Mouse (Mus musculus) activated CD4-positive, CD25-positive, alpha-beta regulatory T cell (primary cell): ENCODE results near the gene Taar8a. TPM values are rescaled to one million over a fixed set of nuclear protein-coding genes. Genes with fewer than 3 reads are reported as not detected.

Source experiments
- polyA plus RNA-seq, 2 experiments: library from polyadenylated mRNA; unstranded; fragments of 100-300 nt; shearing (Covaris generic); gene quantifications; one replicate each; pipeline ENCODE4 v1.2.1; 2017

Taar8a gene
- not detected for polyA plus RNA-seq

DNA sequence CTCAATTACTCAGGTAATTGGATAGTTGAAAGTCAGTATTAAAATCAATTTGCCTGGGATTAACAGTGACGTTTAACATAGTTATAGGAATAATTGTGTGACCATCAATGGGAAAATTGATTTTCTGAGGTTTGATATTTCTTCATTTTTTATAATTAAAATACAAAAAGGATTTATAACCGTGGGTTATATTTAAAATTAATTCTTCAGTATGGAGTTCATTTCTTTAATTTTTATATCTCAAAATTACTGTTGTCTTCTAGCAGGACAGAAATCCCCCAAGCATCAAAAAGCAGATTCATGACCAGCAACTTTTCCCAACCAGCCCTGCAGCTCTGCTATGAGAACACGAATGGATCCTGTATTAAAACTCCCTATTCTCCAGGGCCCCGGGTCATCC is at the start of gene Taar8a:
Gene Taar8a, plus strand, starts transcription at position 301 of the 400 bp plus-strand sequence.

DNA sequence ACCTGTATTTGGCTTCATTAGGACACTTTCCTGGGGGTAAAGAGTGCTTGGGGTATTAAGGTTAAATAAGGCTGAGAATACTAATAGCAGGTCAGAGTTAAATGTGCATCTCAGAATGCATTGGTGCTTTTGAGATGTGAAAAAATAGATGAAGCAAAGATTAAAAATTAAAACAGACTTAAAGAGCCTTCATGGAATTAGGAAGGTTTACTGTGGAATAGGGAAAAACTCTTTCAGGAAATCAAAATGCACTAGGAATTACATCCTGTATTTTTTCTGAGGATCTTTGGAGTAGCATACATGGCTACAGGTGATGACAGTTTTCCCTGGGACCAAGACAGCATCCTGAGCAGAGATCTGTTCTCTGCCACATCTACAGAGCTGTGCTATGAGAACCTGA is 49.4 kb upstream of the Taar8a start, which contains the start of gene Taar7d:
Gene Taar7d, plus strand, starts transcription at position 301 of the 400 bp plus-strand sequence.

DNA sequence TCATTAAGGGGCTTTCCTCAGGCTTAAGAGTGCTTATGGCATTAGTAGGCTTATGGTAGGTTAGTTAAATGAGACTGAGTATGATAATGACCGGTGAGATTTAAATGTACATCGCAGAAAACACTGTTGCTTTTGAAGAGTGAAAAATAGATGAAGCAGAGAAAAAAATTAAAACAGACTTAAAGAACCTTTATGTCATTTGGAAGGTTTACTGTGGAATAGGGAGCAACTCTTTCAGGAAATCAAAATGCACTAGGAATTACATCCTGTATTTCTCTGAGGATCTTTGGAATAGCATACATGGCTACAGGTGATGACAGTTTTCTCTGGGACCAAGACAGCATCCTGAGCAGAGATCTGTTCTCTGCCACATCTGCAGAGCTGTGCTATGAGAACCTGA is 39.0 kb upstream of the Taar8a start, which contains the start of gene Taar7e:
Gene Taar7e, plus strand, starts transcription at position 301 of the 400 bp plus-strand sequence.

DNA sequence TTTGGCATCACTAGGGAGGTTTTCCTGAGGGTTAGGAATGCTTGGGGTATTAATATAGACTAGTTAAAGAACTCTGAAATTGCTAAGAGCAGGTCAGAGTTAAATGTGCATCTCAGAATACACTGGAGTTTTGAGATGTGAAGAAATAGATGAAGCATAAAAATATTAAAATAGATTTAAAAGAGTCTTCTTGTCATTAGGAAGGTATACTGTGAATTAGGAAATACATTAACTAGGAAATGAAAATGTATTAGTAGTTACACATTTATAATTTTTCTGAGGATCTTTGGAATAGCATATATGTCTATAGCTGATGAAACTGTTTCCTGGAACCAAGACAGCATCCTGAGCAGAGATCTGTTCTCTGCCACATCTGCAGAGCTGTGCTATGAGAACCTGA is 27.1 kb upstream of the Taar8a start, which contains the start of gene Taar7f:
Gene Taar7f, plus strand, starts transcription at position 301 of the 400 bp plus-strand sequence.

DNA sequence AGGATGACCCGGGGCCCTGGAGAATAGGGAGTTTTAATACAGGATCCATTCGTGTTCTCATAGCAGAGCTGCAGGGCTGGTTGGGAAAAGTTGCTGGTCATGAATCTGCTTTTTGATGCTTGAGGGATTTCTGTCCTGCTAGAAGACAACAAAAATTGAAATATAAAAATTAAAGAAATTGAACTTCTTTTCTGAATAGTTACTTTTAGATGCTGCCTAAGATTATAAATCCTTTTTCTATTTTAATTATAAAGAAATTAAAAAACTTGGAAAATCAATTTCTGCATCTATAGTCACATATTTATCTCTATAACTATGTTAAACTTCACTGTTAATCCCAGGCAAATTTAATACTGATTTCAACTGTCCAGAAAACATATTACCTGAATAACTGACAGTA is 15.9 kb downstream of the Taar8a start, which contains the start of gene Taar8b:
Gene Taar8b, minus strand, starts transcription at position 101 of the 400 bp plus-strand sequence.

DNA sequence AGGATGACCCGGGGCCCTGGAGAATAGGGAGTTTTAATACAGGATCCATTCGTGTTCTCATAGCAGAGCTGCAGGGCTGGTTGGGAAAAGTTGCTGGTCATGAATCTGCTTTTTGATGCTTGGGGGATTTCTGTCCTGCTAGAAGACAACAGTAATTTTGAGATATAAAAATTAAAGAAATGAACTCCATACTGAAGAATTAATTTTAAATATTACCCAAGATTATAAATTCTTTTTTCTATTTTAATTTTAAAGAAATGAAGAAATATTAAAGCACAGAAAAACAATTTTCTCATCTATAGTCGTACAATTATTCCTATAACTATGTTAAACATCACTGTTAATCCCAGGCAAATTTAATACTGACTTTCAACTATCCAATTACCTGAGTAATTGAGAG is 25.5 kb downstream of the Taar8a start, which contains the start of gene Taar8c:
Gene Taar8c, minus strand, starts transcription at position 101 of the 400 bp plus-strand sequence.

DNA sequence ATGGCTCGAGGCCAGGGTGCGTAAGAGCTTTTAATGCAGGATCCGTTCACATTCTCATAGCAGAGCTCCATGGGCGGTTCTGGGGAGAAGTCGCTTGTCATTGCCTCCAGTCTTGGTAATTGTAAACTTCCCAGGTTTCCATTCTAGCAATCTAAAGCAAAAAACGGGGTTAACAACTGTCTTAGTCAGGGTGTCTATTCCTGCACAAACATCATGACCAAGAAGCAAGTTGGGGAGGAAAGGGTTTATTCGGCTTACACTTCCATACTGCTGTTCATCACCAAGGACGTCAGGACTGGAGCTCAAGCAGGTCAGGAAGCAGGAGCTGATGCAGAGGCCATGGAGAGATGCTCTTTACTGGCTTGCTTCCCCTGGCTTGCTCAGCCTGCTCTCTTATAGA is 33.1 kb downstream of the Taar8a start, which contains the start of gene Taar9:
Gene Taar9, minus strand, starts transcription at position 101 of the 400 bp plus-strand sequence.

Other genes with a start within 250 kb of the Taar8a start
- gene Vnn3, start 225.0 kb upstream of the Taar8a start, polyA plus RNA-seq = not detected
- not detected for gene Vnn1, start 181.8 kb upstream of the Taar8a start, polyA plus RNA-seq
- gene Taar1, start 156.1 kb upstream of the Taar8a start, polyA plus RNA-seq = not detected
- gene Taar2, start 137.9 kb upstream of the Taar8a start, polyA plus RNA-seq = under 1 TPM in 1 of 2 experiments, not detected in 1; 0.34 TPM
- gene Taar3, start 126.9 kb upstream of the Taar8a start, polyA plus RNA-seq = not detected
- gene Taar4, start 116.0 kb upstream of the Taar8a start, polyA plus RNA-seq = not detected
- not detected for gene Taar5, start 105.8 kb upstream of the Taar8a start, polyA plus RNA-seq
- not detected for gene Taar6, start 90.9 kb upstream of the Taar8a start, polyA plus RNA-seq
- gene Taar7a, start 83.0 kb upstream of the Taar8a start, polyA plus RNA-seq = not detected
- gene Taar7b, start 76.6 kb upstream of the Taar8a start, polyA plus RNA-seq = not detected
- under 1 TPM in 1 of 2 experiments, not detected in 1; 0.22 TPM for gene Taar7d, start 49.3 kb upstream of the Taar8a start, polyA plus RNA-seq
- gene Taar7e, start 38.9 kb upstream of the Taar8a start, polyA plus RNA-seq = under 1 TPM in 1 of 2 experiments, not detected in 1; 0.53 TPM
- gene Taar7f, start 27.0 kb upstream of the Taar8a start, polyA plus RNA-seq = not detected
- not detected for gene Taar8b, start 15.8 kb downstream of the Taar8a start, polyA plus RNA-seq
- not detected for gene Taar8c, start 25.4 kb downstream of the Taar8a start, polyA plus RNA-seq
- not detected for gene Taar9, start 33.0 kb downstream of the Taar8a start, polyA plus RNA-seq
- gene Stx7, start 72.8 kb downstream of the Taar8a start, polyA plus RNA-seq = 10 to 100 TPM; 36.0 to 38.5 TPM
- not detected for gene Moxd1, start 147.0 kb downstream of the Taar8a start, polyA plus RNA-seq